Mouse (Mus musculus): Measurements from ENCODE around the gene Lgals3bp. TPM values are rescaled to one million over a fixed set of nuclear protein-coding genes. Genes with fewer than 3 reads are reported as not detected.
"Not testable (repeated sequence)": the region's sequence is repeated elsewhere in the genome, so short reads cannot be mapped to it uniquely, and the experiment has no call there.

The Lgals3bp gene
- polyA plus RNA-seq, 1 experiment: 154 TPM

DNA sequence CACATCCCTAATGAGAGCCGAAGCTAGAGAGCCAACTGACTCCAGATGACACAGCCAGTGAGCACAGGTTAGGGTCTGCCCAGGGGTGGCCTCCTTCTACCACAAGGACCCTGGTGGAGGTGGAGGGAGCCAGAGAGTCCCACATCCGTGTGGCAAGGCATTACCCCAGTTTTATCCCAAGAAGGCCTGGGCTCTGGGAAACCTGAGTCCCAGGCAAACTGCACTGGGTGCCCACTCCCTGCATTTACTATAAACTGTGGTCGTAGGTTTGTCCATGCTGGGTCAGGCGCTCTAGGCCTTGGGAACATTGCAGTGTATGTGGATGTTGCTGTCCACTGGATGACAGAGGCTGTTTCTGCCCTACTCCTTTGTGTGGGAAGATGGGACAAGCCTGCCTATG is 697 bp downstream of the Lgals3bp start:
- DNase-seq (ENCODE audit: low spot score): peak; percentile 19

GRCm38 (mm10) chr11:118400566-118400936 is 1.3 kb downstream of the Lgals3bp start:
- DNase-seq (ENCODE audit: low spot score): no peak

GRCm38 (mm10) chr11:118399891-118400565 is 1.9 kb downstream of the Lgals3bp start:
- peak; percentile 19 for DNase-seq (ENCODE audit: low spot score)

- peak; percentile 19 for DNase-seq (ENCODE audit: low spot score)
Measured at GRCm38 (mm10) chr11:118397806-118398530, 3.9 kb downstream of the Lgals3bp start.

DNA sequence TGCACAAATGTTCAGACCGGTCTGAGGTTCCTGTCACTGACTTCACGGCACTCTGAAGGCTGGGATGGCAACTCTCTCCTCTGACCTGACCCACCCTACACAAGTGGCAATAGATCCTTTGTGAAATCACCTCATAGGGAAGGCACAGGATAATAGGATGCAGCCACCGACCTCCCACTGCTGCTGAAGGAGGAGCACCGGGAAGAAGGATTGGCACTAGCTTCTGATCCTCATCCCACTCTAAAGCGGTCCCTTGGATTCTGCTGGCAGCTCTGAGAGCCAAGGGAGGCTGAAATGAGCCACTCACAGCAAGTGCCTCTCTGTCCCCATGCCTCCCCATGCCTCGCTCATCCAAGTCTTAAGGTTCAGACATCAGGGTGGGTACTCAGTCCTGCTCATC is 7.4 kb downstream of the Lgals3bp start:
- DNase-seq (ENCODE audit: low spot score): peak; percentile 13

DNA sequence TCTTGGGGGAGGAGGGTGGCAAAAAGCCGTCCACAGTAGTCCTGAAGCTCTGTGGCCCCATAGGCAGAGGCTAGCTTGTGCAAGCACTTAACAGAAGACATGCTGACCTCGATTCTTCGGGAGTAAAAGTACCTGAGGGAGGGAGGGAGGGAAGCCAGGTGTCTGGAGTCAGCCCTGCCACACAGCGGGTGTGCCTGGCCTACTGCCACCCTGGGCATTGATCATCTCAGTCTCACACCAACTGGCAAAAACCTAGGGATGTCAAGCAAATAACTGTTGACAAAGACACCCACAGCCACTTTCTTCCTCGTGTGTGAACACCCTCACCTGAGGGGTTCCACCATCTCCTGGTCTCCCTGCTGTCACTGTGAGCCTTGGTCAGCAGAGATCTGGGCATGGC is 7.9 kb downstream of the Lgals3bp start:
- no peak for DNase-seq (ENCODE audit: low spot score)

DNA sequence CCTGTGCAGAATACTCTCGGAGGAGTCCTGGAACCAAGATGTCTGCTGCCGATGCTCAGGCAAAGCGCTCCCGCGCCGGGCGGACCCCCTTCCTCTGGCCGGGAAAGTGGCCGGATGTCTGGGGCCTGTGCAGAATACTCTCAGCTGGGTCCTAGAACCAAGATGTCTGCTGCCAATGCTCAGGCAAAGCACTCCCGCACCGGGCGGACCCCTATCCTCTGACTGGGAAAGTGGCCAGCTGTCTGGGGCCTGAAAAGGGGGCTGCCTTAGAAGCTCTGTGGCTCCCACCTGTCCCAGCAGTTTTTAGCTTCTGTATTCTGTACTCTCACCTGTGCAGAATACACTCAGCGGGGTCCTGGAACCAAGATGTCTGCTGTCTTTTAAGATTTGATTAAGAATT is 14.1 kb downstream of the Lgals3bp start:
- peak; percentile 16 for DNase-seq (ENCODE audit: low spot score)

GRCm38 (mm10) chr11:118379251-118380009 is 22.5 kb downstream of the Lgals3bp start:
- peak; percentile 72 for DNase-seq (ENCODE audit: low spot score)

GRCm38 (mm10) chr11:118378656-118379055 is 23.2 kb downstream of the Lgals3bp start:
- peak; percentile 14 for DNase-seq (ENCODE audit: low spot score)

GRCm38 (mm10) chr11:118376323-118376722 is 25.6 kb downstream of the Lgals3bp start:
- DNase-seq (ENCODE audit: low spot score): not testable (repeated sequence)

DNA sequence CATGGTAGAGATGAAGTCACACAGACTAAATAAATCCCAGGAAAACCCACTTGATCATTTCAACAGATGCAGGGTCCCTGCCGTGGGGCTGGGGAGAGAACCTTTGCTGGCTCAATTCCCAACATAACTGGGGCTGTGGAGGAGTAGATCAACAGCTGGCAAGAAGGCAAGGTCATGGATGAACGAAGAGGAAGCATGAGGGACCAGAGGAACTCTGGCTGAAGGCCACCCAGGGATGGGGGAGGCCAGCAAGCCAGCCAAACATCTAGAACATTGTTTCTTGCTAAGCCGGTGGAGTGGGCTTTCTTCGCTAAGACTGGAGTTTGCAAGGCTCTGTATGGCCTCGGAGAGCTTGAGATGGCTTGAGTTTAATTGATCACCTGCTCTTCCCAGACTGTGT is 26.0 kb downstream of the Lgals3bp start:
- DNase-seq (ENCODE audit: low spot score): peak; percentile 18

GRCm38 (mm10) chr11:118375461-118375860 is 26.4 kb downstream of the Lgals3bp start:
- no peak for DNase-seq (ENCODE audit: low spot score)

DNA sequence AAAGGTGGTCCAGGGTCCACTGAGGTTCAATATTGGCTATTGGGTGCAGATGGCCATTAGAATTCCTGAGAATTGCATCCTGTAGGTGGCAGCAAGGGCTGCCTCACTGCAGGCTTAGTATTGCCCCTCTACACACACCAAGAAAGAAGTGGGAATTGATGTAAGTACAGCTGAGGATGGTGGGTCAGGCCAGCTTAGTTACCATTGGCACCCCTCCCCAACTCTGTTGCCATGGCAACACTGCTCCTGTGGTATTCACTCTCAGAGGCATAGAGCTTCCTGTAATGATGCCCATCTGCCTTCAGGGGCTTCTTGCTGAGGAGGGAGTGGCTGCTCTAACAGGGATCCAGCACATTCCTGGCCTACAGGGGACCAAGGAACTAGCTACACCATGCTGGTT is 26.9 kb downstream of the Lgals3bp start:
- DNase-seq (ENCODE audit: low spot score): no peak

- DNase-seq (ENCODE audit: low spot score): peak; percentile 9
Measured at GRCm38 (mm10) chr11:118374506-118374905, 27.4 kb downstream of the Lgals3bp start.

DNA sequence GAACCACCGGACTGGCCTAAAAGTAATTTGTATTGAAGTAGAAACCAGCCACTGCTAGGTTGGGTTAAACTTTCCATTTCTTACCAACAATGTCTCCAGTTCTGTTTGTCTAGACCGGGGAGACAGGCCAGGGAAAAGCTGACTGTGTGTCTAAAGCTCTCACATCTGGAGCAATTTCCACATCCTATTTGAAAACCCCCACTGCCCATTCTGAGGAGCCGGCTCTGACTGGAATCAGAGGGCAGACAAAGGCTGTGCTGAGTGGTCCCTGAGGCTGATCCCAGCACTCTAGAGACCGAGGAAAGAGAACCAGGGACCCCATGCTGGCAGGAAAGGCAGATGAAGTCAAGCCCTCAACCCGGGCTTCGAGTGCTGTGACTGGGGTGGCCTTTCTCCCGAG is 29.3 kb downstream of the Lgals3bp start:
- DNase-seq (ENCODE audit: low spot score): peak; percentile 4

GRCm38 (mm10) chr11:118371876-118372275 is 30.0 kb downstream of the Lgals3bp start:
- peak; percentile 16 for DNase-seq (ENCODE audit: low spot score)

DNA sequence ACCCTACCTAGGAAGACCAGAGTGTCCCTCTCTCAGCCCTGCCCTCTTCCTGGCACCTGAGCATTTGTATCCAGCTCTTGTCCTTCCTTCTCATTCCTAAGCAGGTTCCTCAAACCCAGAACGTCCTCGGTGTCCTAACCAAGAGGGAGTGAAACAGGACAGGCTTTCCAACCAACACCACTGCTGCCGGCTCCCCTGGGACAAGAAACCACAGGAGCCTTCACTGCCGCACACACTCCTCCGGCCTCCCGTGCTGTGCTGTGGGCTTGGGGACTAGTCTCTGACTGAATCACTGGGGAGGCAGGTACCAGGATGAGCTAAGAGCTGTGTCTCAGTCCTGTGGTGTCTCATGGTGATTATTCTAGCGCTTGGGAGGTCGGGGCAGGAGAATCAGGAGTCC is 32.2 kb downstream of the Lgals3bp start:
- DNase-seq (ENCODE audit: low spot score): peak; percentile 15

- peak; percentile 11 for DNase-seq (ENCODE audit: low spot score)
Measured at GRCm38 (mm10) chr11:118369251-118369650, 32.6 kb downstream of the Lgals3bp start.

DNA sequence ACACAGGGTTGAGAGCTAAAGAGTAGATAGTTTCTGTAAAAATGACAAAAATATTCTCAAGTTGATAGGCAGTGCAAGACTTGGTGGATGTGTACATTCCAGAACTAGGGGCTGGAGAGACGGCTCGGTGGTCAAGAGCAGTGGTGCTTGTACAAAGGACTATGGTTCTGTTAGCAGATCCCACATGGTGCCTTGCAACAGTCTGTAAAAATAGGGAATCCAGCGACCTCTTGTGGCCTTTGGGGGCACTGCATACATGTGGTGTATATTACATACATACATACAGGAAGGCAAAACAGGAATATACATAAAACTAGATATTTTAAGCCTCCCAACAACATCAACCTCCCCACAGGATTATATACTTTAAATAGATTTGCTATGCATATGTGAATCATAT is 33.6 kb downstream of the Lgals3bp start:
- DNase-seq (ENCODE audit: low spot score): peak; percentile 12

DNA sequence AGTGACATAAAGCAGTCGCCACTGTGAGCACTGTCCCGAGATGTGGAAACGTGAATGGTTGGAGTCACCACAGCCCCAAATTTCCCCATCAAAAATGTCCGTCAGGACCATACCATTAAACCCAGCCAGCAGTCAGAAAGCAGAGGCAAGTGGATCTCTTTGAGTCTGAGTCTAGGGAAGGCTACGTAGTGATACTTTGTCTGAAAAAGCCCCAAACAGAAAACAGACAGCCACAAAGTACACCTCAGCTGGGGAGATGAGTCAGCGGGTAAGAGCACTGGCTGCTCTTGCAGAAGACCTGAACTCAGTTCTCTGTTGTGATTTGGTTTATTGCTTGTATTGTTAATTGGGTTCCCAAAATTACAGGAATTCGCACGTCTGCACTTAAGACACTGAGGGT is 35.3 kb downstream of the Lgals3bp start:
- DNase-seq (ENCODE audit: low spot score): no peak

- DNase-seq (ENCODE audit: low spot score): peak; percentile 20
Measured at GRCm38 (mm10) chr11:118366108-118366507, 35.8 kb downstream of the Lgals3bp start.

- DNase-seq (ENCODE audit: low spot score): peak; percentile 21
Measured at GRCm38 (mm10) chr11:118365171-118365570, 36.7 kb downstream of the Lgals3bp start.

GRCm38 (mm10) chr11:118364021-118364420 is 37.9 kb downstream of the Lgals3bp start:
- peak; percentile 18 for DNase-seq (ENCODE audit: low spot score)

All from urinary bladder, adult 2 months (tissue).